Mouse (Mus musculus): Measurements from ENCODE around the gene Psmb9. TPM values are rescaled to one million over a fixed set of nuclear protein-coding genes. Genes with fewer than 3 reads are reported as not detected.

The Psmb9 gene
- total RNA-seq, 2 experiments from 2014 or later = 1.6 to 1.7 TPM

GRCm38 (mm10) chr17:34143033-34143432, 44.5 kb downstream of the Psmb9 start, which contains the start of gene H2-DMb2:
H2-DMb2 (plus strand) TSS chr17:34143307.
- no peak for DNase-seq (ENCODE audit: extremely low spot score in 1 of 2, low spot score in 1 of 2)

GRCm38 (mm10) chr17:34142456-34143010, 45.0 kb downstream of the Psmb9 start:
- DNase-seq (ENCODE audit: extremely low spot score in 1 of 2, low spot score in 1 of 2) = no peak

GRCm38 (mm10) chr17:34141448-34141847, 46.1 kb downstream of the Psmb9 start:
- no peak for DNase-seq (ENCODE audit: extremely low spot score in 1 of 2, low spot score in 1 of 2)

- no peak for DNase-seq (ENCODE audit: extremely low spot score in 1 of 2, low spot score in 1 of 2)
Measured at GRCm38 (mm10) chr17:34140240-34140639, 47.3 kb downstream of the Psmb9 start.

GRCm38 (mm10) chr17:34139416-34139815, 48.1 kb downstream of the Psmb9 start:
- DNase-seq (ENCODE audit: extremely low spot score in 1 of 2, low spot score in 1 of 2) = no peak

- DNase-seq (ENCODE audit: extremely low spot score in 1 of 2, low spot score in 1 of 2) = no peak
Measured at GRCm38 (mm10) chr17:34138655-34139054, 48.9 kb downstream of the Psmb9 start.

GRCm38 (mm10) chr17:34137601-34138000, 50.0 kb downstream of the Psmb9 start:
- DNase-seq (ENCODE audit: extremely low spot score in 1 of 2, low spot score in 1 of 2) = no peak

- peak; percentile 98 to 99 for DNase-seq (ENCODE audit: extremely low spot score in 1 of 2, low spot score in 1 of 2)
Measured at GRCm38 (mm10) chr17:34135297-34136224, 52.0 kb downstream of the Psmb9 start.

GRCm38 (mm10) chr17:34134451-34134850, 53.1 kb downstream of the Psmb9 start:
- DNase-seq (ENCODE audit: extremely low spot score in 1 of 2, low spot score in 1 of 2) = no peak

DNA sequence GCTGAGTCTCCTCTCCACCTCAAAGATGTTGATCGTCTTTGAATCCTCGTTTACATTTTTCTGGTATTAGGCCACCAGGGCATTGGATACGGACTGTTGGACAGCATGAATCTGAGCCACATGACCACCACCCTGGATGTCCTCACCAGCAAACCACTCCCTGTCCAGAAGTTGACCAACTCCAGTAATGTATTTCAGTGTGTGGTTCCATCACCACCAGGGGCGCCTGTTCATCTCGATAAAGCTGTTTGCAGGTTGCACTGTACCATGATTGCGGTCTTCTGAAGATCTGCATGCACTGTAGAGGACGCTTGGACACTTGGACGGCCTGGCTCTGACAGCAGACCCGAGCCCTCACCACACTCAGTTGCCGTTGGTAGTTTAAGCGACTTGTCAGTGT, 54.3 kb downstream of the Psmb9 start:
- no peak for DNase-seq (ENCODE audit: extremely low spot score in 1 of 2, low spot score in 1 of 2)

Other genes with a start within 250 kb of the Psmb9 start
- 10 to 100 TPM; 95.7 to 97.8 TPM for gene Pfdn6, start 247.4 kb downstream of the Psmb9 start, total RNA-seq (2021)
- 10 to 100 TPM; 13.2 to 14.2 TPM for gene Wdr46, start 247.1 kb downstream of the Psmb9 start, total RNA-seq (2021)
- gene B3galt4, start 236.3 kb downstream of the Psmb9 start, total RNA-seq (2021) = 1 to 10 TPM; 6.0 to 6.6 TPM
- gene Vps52, start 232.0 kb downstream of the Psmb9 start, total RNA-seq (2021) = 10 to 100 TPM; 85.0 to 95.9 TPM
- gene Rps18, start 231.8 kb downstream of the Psmb9 start, total RNA-seq (2021) = 100 to 1,000 TPM; 311 to 351 TPM
- 10 to 100 TPM; 15.8 to 19.7 TPM for gene H2-K1, start 187.4 kb downstream of the Psmb9 start, total RNA-seq (2021)
- gene Ring1, start 163.1 kb downstream of the Psmb9 start, total RNA-seq (2021) = 10 to 100 TPM; 37.1 to 44.3 TPM
- 10 to 100 TPM; 54.3 to 63.9 TPM for gene H2-Ke6, start 159.7 kb downstream of the Psmb9 start, total RNA-seq (2021)
- gene Slc39a7, start 156.1 kb downstream of the Psmb9 start, total RNA-seq (2021) = 10 to 100 TPM; 94.3 to 95.5 TPM
- gene Rxrb, start 156.0 kb downstream of the Psmb9 start, total RNA-seq (2021) = 10 to 100 TPM; 76.0 to 83.6 TPM
- gene Col11a2, start 148.3 kb downstream of the Psmb9 start, total RNA-seq (2021) = 10 to 100 TPM; 23.5 to 25.3 TPM
- under 1 TPM; 0.42 to 0.45 TPM for gene H2-Oa, start 95.4 kb downstream of the Psmb9 start, total RNA-seq (2021)
- 10 to 100 TPM; 32.3 to 35.1 TPM for gene H2-DMa, start 68.2 kb downstream of the Psmb9 start, total RNA-seq (2021)
- gene Brd2, start 65.1 kb downstream of the Psmb9 start, total RNA-seq (2021) = 100 to 1,000 TPM; 196 to 216 TPM
- under 1 TPM; 0.69 to 0.94 TPM for gene H2-DMb2, start 44.5 kb downstream of the Psmb9 start, total RNA-seq (2021)
- 1 to 10 TPM; 1.8 to 3.4 TPM for gene H2-DMb1, start 34.7 kb downstream of the Psmb9 start, total RNA-seq (2021)
- gene Tap1, start 211 bp downstream of the Psmb9 start, total RNA-seq (2021) = 1 to 10 TPM; 3.0 to 3.4 TPM
- gene Psmb8, start 10.0 kb upstream of the Psmb9 start, total RNA-seq (2021) = 1 to 10 TPM; 2.2 to 3.3 TPM
- gene Tap2, start 15.8 kb upstream of the Psmb9 start, total RNA-seq (2021) = 1 to 10 TPM; 7.0 to 8.9 TPM
- gene H2-Ob, start 51.1 kb upstream of the Psmb9 start, total RNA-seq (2021) = under 1 TPM; 0.25 to 0.47 TPM
- gene H2-Ab1, start 69.9 kb upstream of the Psmb9 start, total RNA-seq (2021) = 1 to 10 TPM; 1.0 to 1.7 TPM
- 1 to 10 TPM; 1.1 to 1.3 TPM for gene H2-Aa, start 100.1 kb upstream of the Psmb9 start, total RNA-seq (2021)
- gene H2-Eb1, start 118.1 kb upstream of the Psmb9 start, total RNA-seq (2021) = 1 to 10 TPM; 1.0 to 1.6 TPM
- not detected for gene H2-Eb2, start 137.9 kb upstream of the Psmb9 start, total RNA-seq (2021)
- 1 to 10 TPM in 1 of 2 experiments, under 1 TPM in 1; 0.86 to 1.1 TPM for gene Btnl2, start 167.1 kb upstream of the Psmb9 start, total RNA-seq (2021)
- not detected for gene Btnl1, start 189.4 kb upstream of the Psmb9 start, total RNA-seq (2021)
- 1 to 10 TPM; 3.3 to 4.0 TPM for gene BC051142, start 211.1 kb upstream of the Psmb9 start, total RNA-seq (2021)

Data from layer of hippocampus, postnatal 25 days (tissue).